Mouse (Mus musculus) kidney, adult 8-10 months (tissue): ENCODE data around the gene Sart1.

Experiments used
- DNase-seq, 2 experiments: peaks; one replicate each; pipeline ENCODE4 v3.0.0; 2022

The Sart1 gene

GRCm38 (mm10) chr19:5388588-5389242, at the start of gene Sart1:
Gene Sart1, minus strand, starts transcription at chr19:5388703.
- DNase-seq, result peak; percentile 96 to 97

- DNase-seq, result no peak
These were observed 45.4 kb upstream of the Sart1 start for GRCm38 (mm10) chr19:5433951-5434350.

- peak; percentile 70 to 76 for DNase-seq
These were observed 44.7 kb upstream of the Sart1 start for GRCm38 (mm10) chr19:5432992-5433852.

- DNase-seq, result no peak
These were observed 43.5 kb upstream of the Sart1 start for GRCm38 (mm10) chr19:5431911-5432464.

- no peak for DNase-seq
These were observed 41.9 kb upstream of the Sart1 start for GRCm38 (mm10) chr19:5430408-5430807.

- DNase-seq, result peak; percentile 83 to 88
These were observed 41.3 kb upstream of the Sart1 start for GRCm38 (mm10) chr19:5429806-5430205.

GRCm38 (mm10) chr19:5429219-5429618, 40.7 kb upstream of the Sart1 start:
- no peak for DNase-seq

GRCm38 (mm10) chr19:5428083-5428482, 39.6 kb upstream of the Sart1 start:
- DNase-seq, result peak in 1 of 2 experiments; percentile 54

GRCm38 (mm10) chr19:5426640-5427290, 38.3 kb upstream of the Sart1 start:
- DNase-seq, result no peak

GRCm38 (mm10) chr19:5425906-5426565, 37.5 kb upstream of the Sart1 start:
- no peak for DNase-seq

- DNase-seq, result peak; percentile 87 to 91
These were observed 36.6 kb upstream of the Sart1 start, which contains the start of the genes Drap1 and AI837181 for GRCm38 (mm10) chr19:5424782-5425741. Gene Drap1, minus strand, starts transcription at chr19:5424979. Gene AI837181, plus strand, starts transcription at chr19:5425144.

GRCm38 (mm10) chr19:5424092-5424781, 35.7 kb upstream of the Sart1 start:
- peak; percentile 68 to 77 for DNase-seq

- no peak for DNase-seq
These were observed 35.1 kb upstream of the Sart1 start for GRCm38 (mm10) chr19:5423561-5423960.

GRCm38 (mm10) chr19:5422895-5423443, 34.5 kb upstream of the Sart1 start:
- no peak for DNase-seq

- no peak for DNase-seq
These were observed 33.8 kb upstream of the Sart1 start for GRCm38 (mm10) chr19:5422267-5422666.

GRCm38 (mm10) chr19:5421784-5422183, 33.3 kb upstream of the Sart1 start:
- DNase-seq, result no peak

GRCm38 (mm10) chr19:5420579-5420978, 32.1 kb upstream of the Sart1 start:
- no peak for DNase-seq

GRCm38 (mm10) chr19:5419630-5420029, 31.1 kb upstream of the Sart1 start:
- DNase-seq, result no peak

- no peak for DNase-seq
These were observed 30.4 kb upstream of the Sart1 start for GRCm38 (mm10) chr19:5418750-5419466.

GRCm38 (mm10) chr19:5414534-5414957, 26.0 kb upstream of the Sart1 start:
- DNase-seq, result no peak
